Mouse (Mus musculus): ENCODE results near the gene Sbf1. TPM values are rescaled to one million over a fixed set of nuclear protein-coding genes. Genes with fewer than 3 reads are reported as not detected.

The Sbf1 gene
- total RNA-seq (2015; ENCODE audit: low replicate concordance) (66.0 and 92.2 TPM in 2 replicates), total RNA-seq (2017; ENCODE audit: low replicate concordance) (93.9 and 115 TPM in 2 replicates)

DNA sequence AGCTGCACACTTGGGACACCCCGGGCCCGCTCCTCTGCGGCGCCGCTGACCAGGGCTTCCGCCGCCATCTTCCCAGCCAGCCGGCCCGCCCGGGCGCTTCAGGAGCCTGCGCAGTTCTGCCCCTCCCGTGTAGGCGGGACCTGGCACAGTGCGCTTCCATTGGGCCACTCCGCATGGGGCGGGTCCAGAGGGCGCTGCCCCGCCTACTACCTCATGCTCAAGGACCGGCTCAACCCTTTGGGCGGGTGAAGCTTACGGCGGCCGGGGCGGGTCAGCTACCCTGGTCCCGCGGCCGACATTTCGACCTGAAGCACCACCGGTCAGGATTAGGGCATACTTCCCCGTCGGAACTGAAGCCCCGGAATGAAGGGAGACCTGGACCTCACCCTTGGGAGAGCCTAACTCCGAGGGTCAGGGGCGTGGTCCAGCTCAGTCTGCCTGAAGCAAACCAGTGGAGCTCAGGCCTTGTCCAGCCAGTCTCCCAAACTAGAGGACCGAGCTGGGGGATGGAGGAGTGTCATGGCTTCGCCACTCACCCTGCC lies at the start of gene Sbf1:
Gene Sbf1, minus strand, starts transcription at position 122 of the 542 bp plus-strand sequence.
- ATAC-seq (replicated peaks; ENCODE audit: low FRiP score, poor library complexity, severe bottlenecking) = peak; percentile 96

GRCm38 (mm10) chr15:89363051-89363450 lies 47.9 kb upstream of the Sbf1 start:
- ATAC-seq (replicated peaks; ENCODE audit: low FRiP score, poor library complexity, severe bottlenecking) = no peak

- ATAC-seq (replicated peaks; ENCODE audit: low FRiP score, poor library complexity, severe bottlenecking) = no peak
These were observed 43.7 kb upstream of the Sbf1 start for GRCm38 (mm10) chr15:89358784-89359183.

- peak; percentile 71 for ATAC-seq (replicated peaks; ENCODE audit: low FRiP score, poor library complexity, severe bottlenecking)
These were observed 41.3 kb upstream of the Sbf1 start for GRCm38 (mm10) chr15:89356372-89356771.

DNA sequence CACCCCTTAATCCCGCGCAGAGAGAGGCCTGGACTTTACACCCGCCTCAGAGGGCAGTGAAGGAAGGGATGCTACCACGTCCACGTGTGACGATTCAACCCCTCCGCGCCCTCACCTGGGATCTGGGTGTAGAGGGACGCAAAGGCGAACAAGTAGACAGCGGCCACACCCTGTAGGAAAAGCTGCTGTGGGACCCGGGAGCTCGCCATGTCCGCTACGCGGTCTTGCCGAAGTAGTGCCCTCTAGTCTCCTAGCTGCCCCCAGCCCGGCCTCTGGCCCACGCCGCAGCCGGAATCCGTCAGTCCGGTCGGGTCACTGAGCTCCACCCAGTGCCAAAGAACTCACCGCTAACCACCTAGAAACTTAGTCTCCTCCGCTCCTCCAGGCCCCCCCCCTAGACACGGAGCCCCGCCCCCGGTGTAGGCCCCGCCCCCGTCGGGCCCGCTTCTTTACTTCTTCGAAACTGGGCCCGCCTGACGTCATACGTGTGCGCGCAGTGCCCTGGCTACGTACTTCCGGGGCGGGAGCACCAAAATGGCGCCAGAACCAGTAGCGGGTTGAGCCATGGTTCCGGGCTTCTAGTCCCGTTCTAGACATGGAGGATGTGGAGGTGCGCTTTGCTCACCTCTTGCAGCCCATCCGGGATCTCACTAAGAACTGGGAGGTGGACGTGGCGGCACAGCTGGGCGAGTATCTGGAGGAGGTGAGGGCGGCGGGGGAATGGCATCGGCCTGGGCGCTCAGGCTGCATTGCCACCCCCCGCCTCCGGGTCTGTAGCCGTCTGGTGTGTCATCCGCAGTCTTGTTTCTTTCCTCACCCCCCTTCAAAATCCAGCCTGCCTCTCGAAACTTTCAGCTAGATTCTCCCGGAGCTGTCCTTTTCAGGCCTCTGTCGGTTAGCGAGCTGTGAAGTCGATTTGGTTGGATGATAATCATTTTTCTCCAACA lies 40.4 kb upstream of the Sbf1 start, which contains the start of the genes Lmf2 and Ncaph2:
Gene Lmf2, minus strand, starts transcription at position 419 of the 947 bp plus-strand sequence.
Gene Ncaph2, plus strand, starts transcription at position 479 of the 947 bp plus-strand sequence.
- ATAC-seq (replicated peaks; ENCODE audit: low FRiP score, poor library complexity, severe bottlenecking) = peak; percentile 79

GRCm38 (mm10) chr15:89354455-89354854 lies 39.3 kb upstream of the Sbf1 start:
- no peak for ATAC-seq (replicated peaks; ENCODE audit: low FRiP score, poor library complexity, severe bottlenecking)

- no peak for ATAC-seq (replicated peaks; ENCODE audit: low FRiP score, poor library complexity, severe bottlenecking)
These were observed 38.7 kb upstream of the Sbf1 start for GRCm38 (mm10) chr15:89353837-89354236.

DNA sequence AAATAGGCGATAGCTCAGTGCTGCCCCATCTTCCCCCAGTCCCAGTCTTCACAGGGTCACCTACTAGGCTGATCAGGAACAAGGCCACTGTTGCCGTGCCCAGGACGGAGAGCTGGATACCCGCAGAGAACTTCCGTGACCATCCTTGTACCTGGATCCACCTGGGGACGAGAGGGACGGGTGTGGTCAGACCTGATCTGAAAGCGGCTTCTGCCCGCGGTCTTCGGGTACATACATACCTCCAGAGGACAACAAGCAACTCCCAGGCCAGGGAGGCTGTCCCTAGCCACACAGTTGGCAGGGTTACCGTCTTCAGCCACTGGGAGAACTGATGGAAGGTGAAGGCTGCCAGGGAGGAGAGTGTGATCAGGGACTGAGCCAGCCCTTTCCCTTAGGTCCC lies 37.7 kb upstream of the Sbf1 start:
- ATAC-seq (replicated peaks; ENCODE audit: low FRiP score, poor library complexity, severe bottlenecking) = no peak

DNA sequence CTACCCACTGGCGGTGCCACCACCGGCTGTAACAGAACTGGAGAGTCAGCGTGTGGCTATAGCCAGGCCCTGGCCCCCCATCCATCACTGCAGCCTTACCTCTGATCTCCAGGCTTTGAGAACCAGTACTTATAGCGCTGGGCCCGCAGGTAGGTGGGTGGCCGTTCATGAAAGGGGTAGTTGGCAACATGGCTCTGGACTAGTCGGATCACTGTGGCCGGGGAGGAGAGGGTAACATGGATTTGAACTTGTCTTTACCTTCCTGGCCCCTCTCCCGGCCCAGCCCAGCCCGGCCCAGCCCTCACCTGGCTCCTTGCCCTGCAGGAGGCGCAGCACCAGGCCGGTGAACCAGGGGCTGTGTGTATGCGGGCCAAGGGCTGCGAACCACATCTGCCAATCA lies 36.9 kb upstream of the Sbf1 start:
- ATAC-seq (replicated peaks; ENCODE audit: low FRiP score, poor library complexity, severe bottlenecking) = no peak

GRCm38 (mm10) chr15:89351302-89351701 lies 36.2 kb upstream of the Sbf1 start:
- no peak for ATAC-seq (replicated peaks; ENCODE audit: low FRiP score, poor library complexity, severe bottlenecking)

- no peak for ATAC-seq (replicated peaks; ENCODE audit: low FRiP score, poor library complexity, severe bottlenecking)
These were observed 35.3 kb upstream of the Sbf1 start for GRCm38 (mm10) chr15:89350447-89350846.

DNA sequence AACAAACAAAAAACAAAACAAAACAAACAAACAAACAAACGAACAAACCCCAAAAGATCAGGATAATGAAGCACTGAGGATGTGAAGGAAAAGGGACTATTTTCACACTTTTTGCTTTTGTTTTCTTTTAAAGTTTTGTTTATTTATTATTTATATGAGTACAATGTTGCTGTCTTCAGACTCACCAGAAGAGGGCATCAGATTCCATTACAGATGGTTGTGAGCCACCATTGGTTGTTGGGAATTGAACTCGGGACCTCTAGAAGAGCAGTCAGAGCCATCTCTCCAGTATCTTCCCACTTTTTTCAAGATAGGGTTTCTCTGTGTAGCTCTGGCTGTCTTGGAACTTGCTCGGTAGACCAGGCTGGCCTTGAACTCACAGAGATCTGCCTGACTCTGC lies 28.2 kb upstream of the Sbf1 start:
- ATAC-seq (replicated peaks; ENCODE audit: low FRiP score, poor library complexity, severe bottlenecking) = no peak

DNA sequence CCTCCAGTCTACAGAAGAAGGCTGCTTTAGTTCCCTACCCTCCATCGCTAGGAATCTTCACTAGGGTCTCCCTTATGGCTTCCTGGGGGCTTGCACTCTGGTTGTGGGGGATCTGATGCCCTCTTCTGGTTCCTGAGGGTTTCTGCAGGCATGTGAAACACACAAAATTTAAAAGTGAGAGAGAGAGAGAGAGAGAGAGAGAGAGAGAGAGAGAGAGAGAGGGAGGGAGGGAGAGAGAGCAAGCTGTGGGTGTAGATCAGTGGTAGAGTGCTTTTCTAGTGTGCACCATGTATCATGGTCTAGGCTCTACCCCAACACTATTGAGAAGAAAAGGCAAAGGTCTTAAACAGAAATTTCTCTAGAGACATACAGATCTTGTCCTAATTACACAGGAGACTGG lies 26.6 kb upstream of the Sbf1 start:
- ATAC-seq (replicated peaks; ENCODE audit: low FRiP score, poor library complexity, severe bottlenecking) = no peak

DNA sequence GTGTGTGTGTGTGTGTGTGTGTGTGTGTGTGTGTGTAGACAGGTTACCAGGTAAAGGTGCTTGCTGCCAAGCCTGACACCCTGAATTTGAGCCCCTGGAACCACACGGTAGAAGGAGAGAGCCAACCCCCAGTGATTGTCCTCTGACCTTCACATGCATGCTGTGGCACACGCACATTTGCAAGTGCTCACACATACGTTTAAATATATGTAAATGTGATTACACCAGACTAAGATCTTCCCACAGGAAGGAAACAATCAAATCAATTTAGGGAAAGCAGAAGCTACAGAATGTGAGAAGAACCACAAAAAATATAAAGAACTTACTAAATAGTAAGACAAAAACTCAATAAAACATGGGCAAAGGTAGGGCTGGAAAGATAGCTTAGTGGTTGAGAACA lies 25.0 kb upstream of the Sbf1 start:
- ATAC-seq (replicated peaks; ENCODE audit: low FRiP score, poor library complexity, severe bottlenecking) = no peak

DNA sequence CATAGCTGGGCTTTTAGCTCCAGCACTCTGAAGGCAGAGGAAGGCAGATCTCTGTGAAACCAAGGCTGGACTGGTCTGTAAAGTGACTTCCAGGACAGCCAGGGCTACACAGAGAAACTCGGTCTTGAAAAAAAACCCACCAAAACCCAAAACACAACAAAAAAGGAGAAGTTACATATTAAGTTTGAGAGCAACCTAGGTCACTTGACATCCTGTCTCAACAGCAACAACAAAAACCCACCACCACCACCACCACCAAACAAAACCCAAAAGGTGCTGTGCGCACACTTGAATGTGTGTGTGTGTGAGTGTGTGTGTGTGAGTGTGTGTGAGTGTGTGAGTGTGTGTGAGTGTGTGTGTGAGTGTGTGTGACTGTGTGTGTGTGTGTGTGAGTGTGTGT lies 24.6 kb upstream of the Sbf1 start:
- no peak for ATAC-seq (replicated peaks; ENCODE audit: low FRiP score, poor library complexity, severe bottlenecking)

DNA sequence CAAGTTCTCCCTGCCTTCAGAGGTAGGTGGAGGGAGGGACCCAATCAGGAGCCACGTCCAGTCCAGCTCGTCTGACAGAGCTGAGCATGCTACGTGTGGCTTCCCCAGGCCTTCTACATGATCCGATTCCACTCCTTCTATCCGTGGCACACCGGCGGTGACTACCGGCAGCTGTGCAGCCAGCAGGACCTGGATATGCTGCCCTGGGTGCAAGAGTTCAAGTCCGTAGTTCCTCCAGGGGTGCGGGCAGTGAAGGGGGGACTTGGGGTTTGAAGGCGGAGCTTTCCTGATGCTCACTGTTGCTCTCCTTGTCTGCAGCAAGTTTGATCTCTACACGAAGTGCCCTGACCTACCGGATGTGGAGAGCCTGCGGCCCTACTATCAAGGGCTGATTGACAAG lies 21.3 kb upstream of the Sbf1 start:
- no peak for ATAC-seq (replicated peaks; ENCODE audit: low FRiP score, poor library complexity, severe bottlenecking)

GRCm38 (mm10) chr15:89334774-89335537 lies 19.8 kb upstream of the Sbf1 start:
- no peak for ATAC-seq (replicated peaks; ENCODE audit: low FRiP score, poor library complexity, severe bottlenecking)

- ATAC-seq (replicated peaks; ENCODE audit: low FRiP score, poor library complexity, severe bottlenecking) = no peak
These were observed 19.2 kb upstream of the Sbf1 start, which contains the start of gene Miox for GRCm38 (mm10) chr15:89334271-89334670. TSS of gene Miox (plus strand) at chr15:89334398.

DNA sequence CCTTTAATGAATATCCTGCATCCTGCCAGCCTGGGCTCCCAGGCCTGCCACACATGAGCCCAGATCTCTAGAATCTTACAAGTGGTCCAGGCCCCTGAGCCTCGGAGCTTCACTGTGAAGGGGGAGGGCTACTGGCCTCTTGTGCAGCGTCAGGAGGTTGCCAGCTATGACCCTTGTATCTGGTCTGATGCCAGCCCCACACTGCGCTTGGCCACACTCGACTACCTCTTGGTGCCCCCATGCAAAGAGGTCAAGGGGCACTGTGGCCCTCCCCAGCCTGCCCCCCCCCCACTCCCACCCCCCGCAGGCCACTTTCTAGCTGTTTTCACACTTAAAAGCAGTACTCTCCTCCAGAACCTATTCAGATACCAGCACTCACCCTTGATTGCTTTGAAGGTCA lies 11.3 kb upstream of the Sbf1 start:
- ATAC-seq (replicated peaks; ENCODE audit: low FRiP score, poor library complexity, severe bottlenecking) = no peak

GRCm38 (mm10) chr15:89323656-89324055 lies 8.5 kb upstream of the Sbf1 start:
- no peak for ATAC-seq (replicated peaks; ENCODE audit: low FRiP score, poor library complexity, severe bottlenecking)

Data from erythroid progenitor cell, adult 5-6 weeks (primary cell).